Mouse (Mus musculus) liver, embryonic 12.5 days (tissue): ENCODE measurements around the gene Gm28510. TPM values are rescaled to one million over a fixed set of nuclear protein-coding genes. Genes with fewer than 3 reads are reported as not detected.
"Not testable (repeated sequence)": the region's sequence is repeated elsewhere in the genome, so short reads cannot be mapped to it uniquely, and the experiment has no call there.

ENCODE experiments used
- ATAC-seq: fragments of 200-750 bp; cut with Nextera tagmentation; 2 replicates; pipeline ENCODE4 v1.8.0; 2017; ENCODE audit warnings: moderate number of reproducible peaks, mild to moderate bottlenecking, moderate library complexity
- H3K27ac ChIP-seq: fragments of 300-500 bp; sonication (generic); 2 replicates; pipeline ENCODE4 v1.5.1; 2016; ENCODE audit warnings: mild to moderate bottlenecking
- H3K27me3 ChIP-seq: fragments of 300-500 bp; sonication (generic); replicated peaks from 2 replicates; pipeline ENCODE4 v1.6.1; 2016; ENCODE audit warnings: mild to moderate bottlenecking, moderate library complexity
- H3K36me3 ChIP-seq: fragments of 300-500 bp; sonication (generic); 2 replicates; pipeline ENCODE4 v1.6.1; 2016; ENCODE audit warnings: mild to moderate bottlenecking, moderate library complexity
- H3K4me1 ChIP-seq: fragments of 300-500 bp; sonication (generic); 2 replicates; pipeline ENCODE4 v1.6.1; 2016
- H3K4me2 ChIP-seq: fragments of 300-500 bp; sonication (generic); 2 replicates; pipeline ENCODE4 v1.6.1; 2016; ENCODE audit warnings: mild to moderate bottlenecking, moderate library complexity
- H3K4me3 ChIP-seq: fragments of 300-500 bp; sonication (generic); 2 replicates; pipeline ENCODE4 v1.5.1; 2016; ENCODE audit warnings: mild to moderate bottlenecking, moderate library complexity
- H3K9ac ChIP-seq: fragments of 300-500 bp; sonication (generic); 2 replicates; pipeline ENCODE4 v1.6.1; 2016; ENCODE audit warnings: mild to moderate bottlenecking, moderate library complexity
- H3K9me3 ChIP-seq: fragments of 300-500 bp; sonication (generic); replicated peaks from 2 replicates; pipeline ENCODE4 v1.6.1; 2016; ENCODE audit warnings: mild to moderate bottlenecking, moderate library complexity
- WGBS: fragments of 180-500 bp; shearing (Covaris S2); methylation state at CpG from one replicate; pipeline ENCODE4 v1.1.7; 2016; ENCODE audit not compliant: insufficient replicate concordance; 5-methylcytosine and 5-hydroxymethylcytosine counted together
- polyA plus RNA-seq: library from polyadenylated mRNA; unstranded; fragments of >200 nt; fragmentation: Nextera tagmentation; extraction: Ambion mirVana; gene quantifications from 2 replicates; pipeline ENCODE4 v1.2.1, GENCODE M21; 2016

Gene Gm28510
- not detected in 2 replicates for polyA plus RNA-seq

DNA sequence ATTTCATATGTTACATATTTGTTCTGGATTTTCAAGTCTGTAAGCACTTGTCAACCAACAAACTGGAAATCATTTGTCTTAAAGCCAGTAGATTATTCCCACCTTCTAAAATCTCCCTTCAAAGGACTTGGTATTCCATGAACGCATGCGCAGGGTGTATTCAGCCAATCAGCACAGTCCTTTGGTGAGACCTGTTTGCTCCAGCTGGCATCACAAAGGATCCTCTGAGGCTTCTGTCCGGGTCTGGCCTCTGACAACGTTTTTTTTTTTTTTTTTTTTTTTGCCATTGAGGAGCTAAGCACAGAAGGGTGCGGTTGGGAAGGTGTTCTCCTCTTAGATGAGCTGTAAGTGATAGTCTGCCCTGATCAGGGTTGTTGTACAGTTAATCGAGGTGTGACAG lies at the start of gene Gm28510:
TSS of gene Gm28510 (plus strand) at position 301 of the 400 bp plus-strand sequence.
- H3K27me3 ChIP-seq, ATAC-seq, H3K9me3 ChIP-seq, H3K27ac ChIP-seq, H3K4me3 ChIP-seq, H3K4me2 ChIP-seq, H3K4me1 ChIP-seq, H3K36me3 ChIP-seq, H3K9ac ChIP-seq: not testable (repeated sequence)
- no CpG with 5 or more reads among the region's 6 CpGs for WGBS

Other genes starting within 250 kb of the Gm28510 start
- gene Gm20834, start 88.1 kb upstream of the Gm28510 start, polyA plus RNA-seq: not detected in 2 replicates
- gene Gm20737, start 123.3 kb downstream of the Gm28510 start, polyA plus RNA-seq: not detected in 2 replicates
- gene Gm21775, start 140.7 kb downstream of the Gm28510 start, polyA plus RNA-seq: not detected in 2 replicates
- not detected in 2 replicates for gene Gm21900, start 203.6 kb downstream of the Gm28510 start, polyA plus RNA-seq